ENCODE assay signal across 20 mouse cellular contexts in the genomic region with DNA sequence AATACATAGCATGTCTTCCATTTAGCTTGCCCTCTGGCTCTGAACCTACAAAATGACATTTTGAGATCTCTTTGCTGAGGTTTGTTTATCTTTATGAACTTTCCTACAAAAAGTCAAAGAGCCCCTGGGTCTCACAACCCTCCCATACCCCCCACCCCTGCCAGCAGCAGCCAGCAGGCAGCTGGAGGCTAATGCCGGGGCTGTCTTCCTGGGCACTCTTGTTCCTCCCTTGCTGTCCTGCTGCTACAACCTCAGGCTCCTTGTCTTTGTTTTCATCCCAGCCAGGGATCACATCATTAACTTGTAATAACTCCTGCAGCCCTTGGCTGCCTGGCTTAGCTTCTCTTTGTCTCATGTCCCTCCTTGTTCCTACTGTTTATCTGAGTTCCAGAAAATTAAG.
DNase-seq lines count a peak whose midpoint lies in the region; ATAC-seq lines count a peak whose summit lies in the region.
"Had no signal": no experiment of that assay in that cellular context is flagged by ENCODE, and none has a peak within 500 bp of the region (broad histone marks: within the 10 kb centered on the region; RNA-seq: fewer than 3 reads in every experiment).

No protein-coding gene starts in this region.

- H3K27me3 ChIP-seq in forebrain, embryonic 10.5 days (ENCODE audit: poor library complexity, severe bottlenecking) = peaks cover 8% of the 10 kb centered on the region; the same call in 1 of the 2 replicates
- H3K27me3 ChIP-seq in forebrain, embryonic 12.5 days = no peaks in the 10 kb centered on the region; the same call in 1 of the 2 replicates
- no peaks in the 10 kb centered on the region for H3K27me3 ChIP-seq in hindbrain, embryonic 14.5 days (ENCODE audit: control insufficient read depth, insufficient read depth, low read length)
- H3K27me3 ChIP-seq in hindbrain, embryonic 10.5 days (ENCODE audit: insufficient read depth, poor library complexity, severe bottlenecking) = no peaks in the 10 kb centered on the region
- no peaks in the 10 kb centered on the region for H3K27me3 ChIP-seq in midbrain, embryonic 14.5 days (ENCODE audit: control insufficient read depth, insufficient read depth, low read length)
- no peaks in the 10 kb centered on the region for H3K27me3 ChIP-seq in midbrain, embryonic 15.5 days (replicated peaks)
- H3K27me3 ChIP-seq: embryonic facial prominence, embryonic 12.5 days; embryonic facial prominence, embryonic 15.5 days; forebrain, embryonic 13.5 days; hindbrain, embryonic 15.5 days had no signal

- H3K9ac ChIP-seq in forebrain, embryonic 12.5 days = no peak overlapping the region
- H3K9ac ChIP-seq in hindbrain, embryonic 14.5 days = no peak overlapping the region
- no peak overlapping the region for H3K9ac ChIP-seq in midbrain, embryonic 14.5 days (replicated peaks; ENCODE audit: low read length)
- no peak overlapping the region for H3K9ac ChIP-seq in midbrain, embryonic 15.5 days
- H3K9ac ChIP-seq: embryonic facial prominence, embryonic 12.5 days; embryonic facial prominence, embryonic 15.5 days; forebrain, embryonic 13.5 days; hindbrain, embryonic 15.5 days had no signal

- no peaks in the 10 kb centered on the region for H3K9me3 ChIP-seq in forebrain, embryonic 10.5 days
- H3K9me3 ChIP-seq in forebrain, embryonic 12.5 days = no peaks in the 10 kb centered on the region
- no peaks in the 10 kb centered on the region for H3K9me3 ChIP-seq in hindbrain, embryonic 14.5 days (ENCODE audit: control insufficient read depth, low read length)
- no peaks in the 10 kb centered on the region for H3K9me3 ChIP-seq in hindbrain, embryonic 10.5 days
- H3K9me3 ChIP-seq in midbrain, embryonic 14.5 days (ENCODE audit: control insufficient read depth, low read length) = no peaks in the 10 kb centered on the region
- H3K9me3 ChIP-seq in midbrain, embryonic 15.5 days = no peaks in the 10 kb centered on the region
- H3K9me3 ChIP-seq: embryonic facial prominence, embryonic 12.5 days; embryonic facial prominence, embryonic 15.5 days; forebrain, embryonic 13.5 days; hindbrain, embryonic 15.5 days had no signal

- no peak overlapping the region for H3K4me2 ChIP-seq in forebrain, embryonic 12.5 days
- H3K4me2 ChIP-seq in hindbrain, embryonic 14.5 days (replicated peaks) = no peak overlapping the region
- H3K4me2 ChIP-seq in midbrain, embryonic 14.5 days (ENCODE audit: low read length) = no peak overlapping the region
- no peak overlapping the region for H3K4me2 ChIP-seq in midbrain, embryonic 15.5 days
- H3K4me2 ChIP-seq: embryonic facial prominence, embryonic 12.5 days; embryonic facial prominence, embryonic 15.5 days; forebrain, embryonic 13.5 days; hindbrain, embryonic 15.5 days had no signal

- no peaks in the 10 kb centered on the region for H3K36me3 ChIP-seq in forebrain, embryonic 10.5 days (replicated peaks)
- no peaks in the 10 kb centered on the region for H3K36me3 ChIP-seq in forebrain, embryonic 12.5 days (replicated peaks)
- H3K36me3 ChIP-seq in hindbrain, embryonic 14.5 days (replicated peaks; ENCODE audit: control insufficient read depth, insufficient read depth) = peaks cover 5% of the 10 kb centered on the region
- H3K36me3 ChIP-seq in hindbrain, embryonic 10.5 days = no peaks in the 10 kb centered on the region
- H3K36me3 ChIP-seq in midbrain, embryonic 14.5 days (ENCODE audit: control insufficient read depth, insufficient read depth, low read length) = no peaks in the 10 kb centered on the region
- H3K36me3 ChIP-seq in midbrain, embryonic 15.5 days (replicated peaks) = 0 out of 2 replicates have a peak, but pooled peaks cover 4% of the 10 kb centered on the region
- H3K36me3 ChIP-seq: embryonic facial prominence, embryonic 12.5 days; embryonic facial prominence, embryonic 15.5 days; hindbrain, embryonic 15.5 days had no signal

- H3K4me1 ChIP-seq in forebrain, embryonic 10.5 days = peaks cover 39% of the 10 kb centered on the region
- H3K4me1 ChIP-seq in forebrain, embryonic 12.5 days = peaks cover 15% of the 10 kb centered on the region
- H3K4me1 ChIP-seq in hindbrain, embryonic 14.5 days (replicated peaks; ENCODE audit: control insufficient read depth, insufficient read depth, low read length) = no peaks in the 10 kb centered on the region
- H3K4me1 ChIP-seq in hindbrain, embryonic 10.5 days (replicated peaks) = 0 out of 2 replicates have a peak, but pooled peaks cover 7% of the 10 kb centered on the region
- peaks cover 8% of the 10 kb centered on the region; the same call in 1 of the 2 replicates for H3K4me1 ChIP-seq in midbrain, embryonic 14.5 days (ENCODE audit: control insufficient read depth, insufficient read depth, low read length)
- peaks cover 9% of the 10 kb centered on the region; the same call in 1 of the 2 replicates for H3K4me1 ChIP-seq in midbrain, embryonic 15.5 days
- H3K4me1 ChIP-seq: embryonic facial prominence, embryonic 12.5 days; embryonic facial prominence, embryonic 15.5 days; hindbrain, embryonic 15.5 days had no signal

- peak overlapping the region; percentile 56; the same call in 1 of the 2 replicates for H3K27ac ChIP-seq in forebrain, embryonic 10.5 days
- no peak overlapping the region for H3K27ac ChIP-seq in forebrain, embryonic 12.5 days
- H3K27ac ChIP-seq in hindbrain, embryonic 14.5 days = 0 out of 2 replicates have a peak overlapping the region, but pooled peaks have one; percentile 34
- H3K27ac ChIP-seq in hindbrain, embryonic 10.5 days = no peak overlapping the region
- H3K27ac ChIP-seq in midbrain, embryonic 14.5 days (replicated peaks; ENCODE audit: low read depth, low read length) = no peak overlapping the region
- no peak overlapping the region for H3K27ac ChIP-seq in midbrain, embryonic 15.5 days
- H3K27ac ChIP-seq: embryonic facial prominence, embryonic 12.5 days; embryonic facial prominence, embryonic 15.5 days; forebrain, embryonic 13.5 days; hindbrain, embryonic 15.5 days had no signal

- DNase-seq in forebrain, embryonic 10.5 days (ENCODE audit: extremely low spot score, low spot score) = no peak
- DNase-seq in hindbrain, embryonic 14.5 days (ENCODE audit: low spot score) = no peak
- no peak for DNase-seq in hindbrain, embryonic 10.5 days (ENCODE audit: low spot score)
- peak; percentile 26 for DNase-seq in midbrain, embryonic 14.5 days
- DNase-seq in cerebellum, adult 9-11 months = no peak
- DNase-seq: adrenal gland, adult 8-10 months; adrenal gland, postnatal 25 days; cerebellum, adult 18-20 months; cerebellum, adult 9-10 months; cerebellum, postnatal 25 days; gastrocnemius, postnatal 14 days; heart, adult 18-20 months had no signal

- no peak overlapping the region for H3K4me3 ChIP-seq in forebrain, embryonic 10.5 days
- no peak overlapping the region for H3K4me3 ChIP-seq in forebrain, embryonic 12.5 days (replicated peaks)
- no peak overlapping the region for H3K4me3 ChIP-seq in hindbrain, embryonic 14.5 days (replicated peaks; ENCODE audit: low read length)
- no peak overlapping the region for H3K4me3 ChIP-seq in hindbrain, embryonic 10.5 days
- H3K4me3 ChIP-seq in midbrain, embryonic 14.5 days (replicated peaks; ENCODE audit: low read depth, low read length) = no peak overlapping the region
- no peak overlapping the region for H3K4me3 ChIP-seq in midbrain, embryonic 15.5 days
- H3K4me3 ChIP-seq: embryonic facial prominence, embryonic 12.5 days; embryonic facial prominence, embryonic 15.5 days; forebrain, embryonic 13.5 days; hindbrain, embryonic 15.5 days had no signal

- ATAC-seq in forebrain, embryonic 12.5 days (ENCODE audit: low FRiP score) = no peak
- no peak for ATAC-seq in hindbrain, embryonic 14.5 days (ENCODE audit: low FRiP score)
- ATAC-seq in midbrain, embryonic 14.5 days (ENCODE audit: low FRiP score, low TSS enrichment) = no peak
- ATAC-seq in midbrain, embryonic 15.5 days (replicated peaks) = no peak
- ATAC-seq: activated CD4-positive, CD25-positive, alpha-beta regulatory T cell, adult 4 months; forebrain, embryonic 13.5 days; forebrain, embryonic 16.5 days had no signal

- WGBS in forebrain, embryonic 10.5 days = 14% methylated on average over 1 of the region's 1 CpGs
- WGBS in forebrain, embryonic 12.5 days = 10% methylated on average over 1 of the region's 1 CpGs
- 33% methylated on average over 1 of the region's 1 CpGs for WGBS in hindbrain, embryonic 14.5 days
- WGBS in hindbrain, embryonic 10.5 days = 41% methylated on average over 1 of the region's 1 CpGs
- 25% methylated on average over 1 of the region's 1 CpGs for WGBS in midbrain, embryonic 14.5 days
- WGBS in midbrain, embryonic 15.5 days = 14% methylated on average over 1 of the region's 1 CpGs

Comparison
In these comparisons a context has a peak if more than half of its experiments do, and no peak if none do; other contexts are left out.
1. H3K27ac ChIP-seq: peak in forebrain, embryonic 10.5 days (single experiment) and hindbrain, embryonic 14.5 days (single experiment); none in forebrain, embryonic 12.5 days (single experiment), hindbrain, embryonic 10.5 days (single experiment), midbrain, embryonic 14.5 days (single experiment) and midbrain, embryonic 15.5 days (single experiment).